Mouse (Mus musculus) bone marrow, adult 2 months (tissue): ENCODE measurements at regions not wholly inside any gene's neighbourhood (a gene's known extent, or its start where the extent isn't known, plus 50 kb on each side); places are given as distances from the start of the nearest gene placed in this dataset.

Experiments used
- H3K27ac ChIP-seq: fragments of 200-500 bp; 2 replicates; pipeline ENCODE4 v1.5.1; 2012; ENCODE audit warnings: low read depth, mild to moderate bottlenecking, control low read depth, inconsistent platforms, low read length; ENCODE audit not compliant: control insufficient read depth, poor library complexity, insufficient read depth
- H3K4me1 ChIP-seq: fragments of 200-500 bp; 2 replicates; pipeline ENCODE4 v1.6.1; 2011; ENCODE audit warnings: low read length; ENCODE audit not compliant: control insufficient read depth, insufficient read depth
- H3K4me3 ChIP-seq: fragments of 200-500 bp; replicated peaks from 2 replicates; pipeline ENCODE3; 2011; ENCODE audit warnings: mild to moderate bottlenecking, low read depth, low read length, control low read depth; ENCODE audit not compliant: control insufficient read depth
- CTCF ChIP-seq: fragments of 200-500 bp; IDR thresholded peaks from 2 replicates; pipeline ENCODE4 v1.5.1; 2011; ENCODE audit warnings: low read length, control low read depth; ENCODE audit not compliant: control insufficient read depth, insufficient read depth
- POLR2A ChIP-seq: fragments of 200-500 bp; IDR thresholded peaks from 2 replicates; pipeline ENCODE4 v1.6.1; 2011; ENCODE audit warnings: low read depth, mild to moderate bottlenecking, control low read depth, low read length, borderline replicate concordance; ENCODE audit not compliant: control insufficient read depth
- WGBS: fragments of 180-500 bp; shearing (Covaris S2); methylation state at CpG from one replicate; pipeline ENCODE4 v1.1.7; 2018; 5-methylcytosine and 5-hydroxymethylcytosine counted together

DNA sequence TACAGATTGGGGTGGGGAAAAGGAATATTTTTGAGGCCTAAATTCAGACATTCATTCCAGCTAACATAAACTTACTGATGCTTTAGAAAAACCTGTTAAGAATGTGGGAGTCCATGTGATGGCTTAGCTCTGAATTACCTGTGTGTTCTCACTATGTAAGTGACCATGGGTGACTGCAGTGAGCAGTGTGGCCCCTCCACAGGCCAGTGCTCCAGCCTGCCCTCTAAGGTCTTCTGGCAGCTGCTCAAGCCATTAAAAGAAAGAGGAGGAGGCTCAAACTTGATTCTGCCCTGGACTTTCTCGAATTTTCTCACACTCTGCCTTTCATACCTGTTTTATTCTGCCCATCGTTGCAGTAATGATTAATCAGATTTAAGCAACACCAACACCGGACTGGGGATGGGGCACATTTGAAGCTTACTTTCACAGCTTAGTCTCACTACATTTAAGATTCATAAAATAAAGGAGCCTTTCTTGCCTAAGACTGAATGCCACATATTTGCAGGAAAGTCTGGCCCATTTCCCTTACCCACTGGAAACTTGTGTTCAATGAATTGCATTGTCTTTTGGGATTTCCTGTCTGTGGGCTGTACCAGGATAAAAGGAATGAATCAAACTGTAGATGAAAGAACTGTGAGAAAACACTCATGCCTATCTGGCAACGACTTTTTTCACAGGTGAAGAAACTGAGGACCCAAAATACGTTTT lies 220.0 kb downstream of the Mpdz start:
- H3K4me3 ChIP-seq = no peak overlapping the region
- TF ChIP-seq CTCF (no peak), POLR2A (no peak)
- 53% methylated on average over 5 of the region's 5 CpGs for WGBS
- no peak overlapping the region for H3K27ac ChIP-seq
- no peaks in the 10 kb centered on the region; the same call in 1 of the 2 replicates for H3K4me1 ChIP-seq
